Mouse (Mus musculus) lung, adult 2 months (tissue): ENCODE data around the gene Hoxd13.

Experiments
- CTCF ChIP-seq: fragments of 200-500 bp; IDR thresholded peaks from 2 replicates; pipeline ENCODE4 v1.5.1; 2011; ENCODE audit warnings: mild to moderate bottlenecking, low read length, control low read depth; ENCODE audit not compliant: insufficient read depth
- POLR2A ChIP-seq: fragments of 200-500 bp; IDR thresholded peaks from 2 replicates; pipeline ENCODE4 v1.6.1; 2011; ENCODE audit warnings: low read depth, mild to moderate bottlenecking, control low read depth, low read length, borderline replicate concordance; ENCODE audit errors: extremely low read depth

- TF ChIP-seq POLR2A, result no peak
- peak; percentile 70 for TF ChIP-seq CTCF
Measured at GRCm38 (mm10) chr2:74663291-74663925, 4.7 kb upstream of the Hoxd13 start.
